Mouse (Mus musculus): ENCODE data around the gene Cnr2. TPM values are rescaled to one million over a fixed set of nuclear protein-coding genes. Genes with fewer than 3 reads are reported as not detected.
A peak's percentile ranks its signal among the peaks of the same experiment; 100 is the strongest.
"Not testable (repeated sequence)": the region's sequence is repeated elsewhere in the genome, so short reads cannot be mapped to it uniquely, and the experiment has no call there.

Gene Cnr2
- total and polyA plus RNA-seq, 3 experiments = 6.8 to 10.2 TPM; not detected in 1

DNA sequence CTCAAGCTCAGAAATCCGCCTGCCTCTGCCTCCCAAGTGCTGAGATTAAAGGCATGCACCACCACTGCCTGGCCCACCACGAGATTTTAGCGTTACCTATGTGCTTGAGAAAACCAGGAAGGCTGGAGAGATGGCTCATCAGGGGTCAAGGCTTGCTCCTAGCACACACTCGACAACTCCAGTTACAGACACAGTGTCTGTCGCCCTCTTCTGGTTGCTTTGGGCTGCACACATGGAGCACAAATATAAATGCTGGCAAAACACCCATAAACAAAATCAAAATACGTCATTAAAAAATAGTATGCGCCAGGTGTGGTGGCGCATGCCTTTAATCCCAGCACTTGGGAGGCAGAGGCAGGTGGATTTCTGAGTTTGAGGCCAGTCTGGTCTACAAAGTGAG is 45.8 kb downstream of the Cnr2 start:
- TF ChIP-seq CTCF (IDR thresholded peaks at IDR 0.05 in 2 of 3, conservative IDR thresholded peaks at IDR 0.05 in 1 of 3; ENCODE audit: control insufficient read depth in 1 of 3, insufficient read depth in 1 of 3, low read depth in 2 of 3, low read length in 3 of 3, poor library complexity in 1 of 3, severe bottlenecking in 1 of 3) (peak; percentile 77 to 80 (median 77)), ZC3H11A (IDR thresholded peaks at IDR 0.05; ENCODE audit: low read depth, low read length) (peak; percentile 78), SMC3 (IDR thresholded peaks at IDR 0.05; ENCODE audit: low read depth, low read length) (peak; percentile 67), RAD21 (IDR thresholded peaks at IDR 0.05; ENCODE audit: low read depth, low read length) (peak; percentile 77)
- not testable (repeated sequence) for H3K9ac ChIP-seq (ENCODE audit: control insufficient read depth, low read depth, low read length, poor library complexity, severe bottlenecking); H3K27ac ChIP-seq (ENCODE audit: control insufficient read depth, low read depth, low read length); H3K79me2 ChIP-seq (ENCODE audit: control insufficient read depth, insufficient read depth, low read length, poor library complexity); H3K4me3 ChIP-seq (ENCODE audit: control insufficient read depth in 1 of 2, insufficient read depth in 1 of 2, low read depth in 2 of 2, low read length in 2 of 2); H3K9me3 ChIP-seq (replicated peaks; ENCODE audit: insufficient read depth, low read length); H3K27me3 ChIP-seq (ENCODE audit: control insufficient read depth in 1 of 2, insufficient read depth in 2 of 2, low read length in 2 of 2)
- peak; percentile 69 for DNase-seq (ENCODE audit: low read depth, low spot score)
- peaks cover 8 to 18% of the 10 kb centered on the region in 2 experiments for H3K4me1 ChIP-seq (ENCODE audit: control insufficient read depth in 1 of 2, insufficient read depth in 2 of 2, low read length in 2 of 2)
- H3K36me3 ChIP-seq (ENCODE audit: control insufficient read depth in 1 of 2, insufficient read depth in 2 of 2, low read length in 2 of 2) = peaks cover 0 to 11% of the 10 kb centered on the region in 2 experiments; a peak in 2 of 4 replicates

DNA sequence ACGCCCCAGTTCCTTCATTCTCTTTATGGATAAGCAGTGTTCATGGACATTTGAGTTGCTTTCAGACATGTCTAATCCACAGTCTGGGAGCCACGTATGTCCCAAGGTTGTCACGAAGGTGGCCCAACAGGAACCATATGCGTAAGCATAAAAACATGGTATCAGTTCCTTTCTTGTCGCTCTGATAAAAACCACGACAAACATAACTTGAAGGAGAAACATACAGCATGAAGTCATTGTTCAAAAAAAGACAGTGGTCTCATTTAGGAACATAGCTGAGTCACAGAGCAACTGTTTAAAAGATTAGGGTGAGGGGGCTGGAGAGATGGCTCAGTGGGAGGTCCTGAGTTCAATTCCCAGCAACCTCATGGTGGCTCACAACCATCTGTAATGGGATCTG is 47.0 kb downstream of the Cnr2 start:
- H3K9ac ChIP-seq (ENCODE audit: control insufficient read depth, low read depth, low read length, poor library complexity, severe bottlenecking) = no peak overlapping the region

GRCm38 (mm10) chr4:135943389-135943788 is 48.2 kb downstream of the Cnr2 start:
- TF ChIP-seq E2F4 (IDR thresholded peaks at IDR 0.05; ENCODE audit: borderline replicate concordance, low read depth, low read length) (no peak), CHD2 (IDR thresholded peaks at IDR 0.05; ENCODE audit: low read length) (no peak), ZC3H11A (IDR thresholded peaks at IDR 0.05; ENCODE audit: low read depth, low read length) (no peak)
- Histone ChIP-seq H3K27me3 (ENCODE audit: control insufficient read depth in 1 of 2, insufficient read depth in 2 of 2, low read length in 2 of 2) (no peaks in the 10 kb centered on the region), H3K27ac (ENCODE audit: control insufficient read depth, low read depth, low read length) (no peak overlapping the region), H3K36me3 (ENCODE audit: control insufficient read depth in 1 of 2, insufficient read depth in 2 of 2, low read length in 2 of 2) (peaks cover 0 to 20% of the 10 kb centered on the region in 2 experiments; a peak in 2 of 4 replicates), H3K9ac (ENCODE audit: control insufficient read depth, low read depth, low read length, poor library complexity, severe bottlenecking) (no peak overlapping the region), H3K4me1 (ENCODE audit: control insufficient read depth in 1 of 2, insufficient read depth in 2 of 2, low read length in 2 of 2) (peaks cover 7 to 19% of the 10 kb centered on the region in 2 experiments; a peak in 3 of 4 replicates), H3K4me3 (ENCODE audit: control insufficient read depth in 1 of 2, insufficient read depth in 1 of 2, low read depth in 2 of 2, low read length in 2 of 2) (no peak overlapping the region), H3K79me2 (ENCODE audit: control insufficient read depth, insufficient read depth, low read length, poor library complexity) (peaks cover 11% of the 10 kb centered on the region), H3K9me3 (replicated peaks; ENCODE audit: insufficient read depth, low read length) (no peaks in the 10 kb centered on the region)
- DNase-seq (ENCODE audit: low read depth, low spot score) = no peak

More for the DNA sequence above, 47.0 kb downstream of the Cnr2 start:
- H3K4me3 ChIP-seq (ENCODE audit: control insufficient read depth in 1 of 2, insufficient read depth in 1 of 2, low read depth in 2 of 2, low read length in 2 of 2) = no peak overlapping the region
- TF ChIP-seq CTCF (IDR thresholded peaks at IDR 0.05 in 2 of 3, conservative IDR thresholded peaks at IDR 0.05 in 1 of 3; ENCODE audit: control insufficient read depth in 1 of 3, insufficient read depth in 1 of 3, low read depth in 2 of 3, low read length in 3 of 3, poor library complexity in 1 of 3, severe bottlenecking in 1 of 3) (no peak), SIN3A (IDR thresholded peaks at IDR 0.05; ENCODE audit: low read length) (0 out of 2 replicates have a peak, but pooled peaks have one; percentile 19), ETS1 (IDR thresholded peaks at IDR 0.05; ENCODE audit: low read depth, low read length) (peak; percentile 48), JUND (IDR thresholded peaks at IDR 0.05; ENCODE audit: low read depth, low read length) (no peak), KAT2A (conservative IDR thresholded peaks at IDR 0.05; ENCODE audit: low read depth, low read length) (no peak), EP300 (IDR thresholded peaks at IDR 0.05; ENCODE audit: low read depth in 1 of 2, low read length in 2 of 2) (peak in 1 of 2 experiments; percentile 7; a peak in 1 of 4 replicates)
- H3K27ac ChIP-seq (ENCODE audit: control insufficient read depth, low read depth, low read length) = peak overlapping the region; percentile 1; the same call in 1 of the 2 replicates
- H3K9me3 ChIP-seq (replicated peaks; ENCODE audit: insufficient read depth, low read length) = no peaks in the 10 kb centered on the region
- peaks cover 0 to 11% of the 10 kb centered on the region in 2 experiments; a peak in 2 of 4 replicates for H3K36me3 ChIP-seq (ENCODE audit: control insufficient read depth in 1 of 2, insufficient read depth in 2 of 2, low read length in 2 of 2)
- H3K4me1 ChIP-seq (ENCODE audit: control insufficient read depth in 1 of 2, insufficient read depth in 2 of 2, low read length in 2 of 2) = peaks cover 7 to 14% of the 10 kb centered on the region in 2 experiments; a peak in 3 of 4 replicates
- peak; percentile 44 for DNase-seq (ENCODE audit: low read depth, low spot score)
- no peaks in the 10 kb centered on the region for H3K27me3 ChIP-seq (ENCODE audit: control insufficient read depth in 1 of 2, insufficient read depth in 2 of 2, low read length in 2 of 2)
- peaks cover 7% of the 10 kb centered on the region for H3K79me2 ChIP-seq (ENCODE audit: control insufficient read depth, insufficient read depth, low read length, poor library complexity)
